Mouse (Mus musculus) heart, adult 2 months (tissue): ENCODE measurements at regions not wholly inside any gene's neighbourhood (a gene's known extent, or its start where the extent isn't known, plus 50 kb on each side); places are given as distances from the start of the nearest gene placed in this dataset.

ENCODE experiments used
- CTCF ChIP-seq: fragments of 200-600 bp; IDR thresholded peaks from 2 replicates; pipeline ENCODE4 v1.8.1; 2022; ENCODE audit warnings: antibody characterized with exemption, mild to moderate bottlenecking, moderate library complexity
- EP300 ChIP-seq: fragments of 200-500 bp; IDR thresholded peaks from 2 replicates; pipeline ENCODE4 v1.6.1; 2011; ENCODE audit warnings: low read depth, low read length, control low read depth; ENCODE audit not compliant: insufficient read depth
- POLR2A ChIP-seq: fragments of 200-500 bp; IDR thresholded peaks from 2 replicates; pipeline ENCODE4 v1.6.1; 2011; ENCODE audit warnings: mild to moderate bottlenecking, low read depth, low read length, control low read depth; ENCODE audit not compliant: insufficient read depth

- no peak for TF ChIP-seq EP300
- TF ChIP-seq CTCF, result no peak
- TF ChIP-seq POLR2A, result no peak
Observed at GRCm38 (mm10) chr13:19517938-19518777, 101.6 kb downstream of the Epdr1 start.
